Comparison of ENCODE assay signal across 20 mouse cellular contexts in the genomic region with DNA sequence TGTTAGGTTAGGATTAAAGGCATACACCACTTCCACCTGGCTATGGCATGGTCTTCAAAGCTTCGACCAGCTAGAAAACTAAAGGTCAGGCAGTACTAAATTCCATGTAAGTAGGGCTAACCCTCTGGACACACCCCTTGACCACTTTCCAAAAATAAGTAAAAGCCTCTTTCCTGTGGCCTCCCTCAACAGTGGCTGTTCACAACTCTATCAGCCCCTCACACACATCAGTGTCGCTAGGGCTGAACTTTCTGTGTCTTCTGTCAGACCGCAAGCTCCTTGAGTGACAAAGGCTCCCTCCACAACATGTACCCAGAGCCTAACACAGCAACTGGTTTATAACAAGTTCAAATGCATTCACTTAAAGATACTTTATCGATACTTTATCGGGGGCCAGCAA. TPM values are rescaled to one million over a fixed set of nuclear protein-coding genes. Genes with fewer than 3 reads are reported as not detected.
A peak's percentile ranks its signal among the peaks of the same experiment; 100 is the strongest.
DNase-seq lines count a peak whose midpoint lies in the region; ATAC-seq lines count a peak whose summit lies in the region.
"Had no signal": no experiment of that assay in that cellular context is flagged by ENCODE, and none has a peak within 500 bp of the region (broad histone marks: within the 10 kb centered on the region; RNA-seq: fewer than 3 reads in every experiment).

No protein-coding gene starts in this region.

- peak overlapping the region; percentile 71 for H3K27ac ChIP-seq in liver, embryonic 11.5 days (ENCODE audit: low read depth, low read length)
- H3K27ac ChIP-seq in liver, embryonic 15.5 days (replicated peaks) = peak overlapping the region; percentile 58; the same call in 1 of the 2 replicates
- no peak overlapping the region for H3K27ac ChIP-seq in forebrain, embryonic 14.5 days (ENCODE audit: low read depth, low read length)
- no peak overlapping the region for H3K27ac ChIP-seq in embryonic facial prominence, embryonic 10.5 days (replicated peaks)
- H3K27ac ChIP-seq: heart, adult 2 months; hindbrain, embryonic 15.5 days had no signal

- peak; percentile 72 for ATAC-seq in common myeloid progenitor, adult 5-6 weeks (replicated peaks; ENCODE audit: low read depth, poor library complexity, severe bottlenecking)
- ATAC-seq in liver, embryonic 11.5 days (replicated peaks; ENCODE audit: low FRiP score) = peak; percentile 53
- ATAC-seq in liver, embryonic 15.5 days (ENCODE audit: insufficient read depth) = no peak
- ATAC-seq in megakaryocyte-erythroid progenitor cell, adult 5-6 weeks (replicated peaks; ENCODE audit: low FRiP score, low TSS enrichment, poor library complexity, severe bottlenecking) = peak; percentile 64; the same call in 1 of the 2 replicates
- no peak for ATAC-seq in forebrain, embryonic 14.5 days
- ATAC-seq: CD4-positive, CD25-positive, alpha-beta regulatory T cell, adult 4 months; forebrain, embryonic 16.5 days had no signal

- DNase-seq in liver, embryonic 11.5 days (ENCODE audit: low spot score) = no peak
- DNase-seq in kidney, postnatal 25 days = no peak
- no peak for DNase-seq in forebrain, embryonic 14.5 days (ENCODE audit: low spot score)
- no peak for DNase-seq in embryonic facial prominence, embryonic 10.5 days (ENCODE audit: low spot score)
- DNase-seq: adrenal gland, adult 8-10 months; adrenal gland, postnatal 36 days; B cell, adult 2 months; cerebellum, adult 2 months; cerebellum, postnatal 14 days; gastrocnemius, postnatal 10 days; heart, adult 2 months; heart, postnatal 36 days had no signal

- WGBS in liver, embryonic 11.5 days = 40% methylated on average over 5 of the region's 5 CpGs
- WGBS in liver, embryonic 15.5 days (ENCODE audit: insufficient replicate concordance) = 20% methylated on average over 5 of the region's 5 CpGs
- WGBS in forebrain, embryonic 14.5 days = 86% methylated on average over 5 of the region's 5 CpGs
- WGBS in embryonic facial prominence, embryonic 10.5 days = 86% methylated on average over 5 of the region's 5 CpGs

- no peak overlapping the region for H3K9ac ChIP-seq in liver, embryonic 11.5 days (ENCODE audit: low read depth, low read length)
- no peak overlapping the region for H3K9ac ChIP-seq in liver, embryonic 15.5 days
- no peak overlapping the region for H3K9ac ChIP-seq in forebrain, embryonic 14.5 days (ENCODE audit: low read length)
- H3K9ac ChIP-seq: heart, embryonic 12.5 days; hindbrain, embryonic 15.5 days had no signal

- H3K36me3 ChIP-seq in liver, embryonic 11.5 days (ENCODE audit: control insufficient read depth, insufficient read depth, low read length) = no peaks in the 10 kb centered on the region
- H3K36me3 ChIP-seq in liver, embryonic 15.5 days (replicated peaks) = no peaks in the 10 kb centered on the region
- H3K36me3 ChIP-seq in forebrain, embryonic 14.5 days (ENCODE audit: control insufficient read depth, insufficient read depth, low read length) = no peaks in the 10 kb centered on the region
- no peaks in the 10 kb centered on the region for H3K36me3 ChIP-seq in embryonic facial prominence, embryonic 10.5 days (replicated peaks)
- H3K36me3 ChIP-seq: G1E; heart, embryonic 12.5 days; hindbrain, embryonic 15.5 days had no signal

- H3K27me3 ChIP-seq in liver, embryonic 11.5 days (replicated peaks; ENCODE audit: control insufficient read depth, insufficient read depth, low read length) = no peaks in the 10 kb centered on the region
- H3K27me3 ChIP-seq in liver, embryonic 15.5 days = no peaks in the 10 kb centered on the region
- no peaks in the 10 kb centered on the region for H3K27me3 ChIP-seq in forebrain, embryonic 14.5 days (replicated peaks; ENCODE audit: control insufficient read depth, insufficient read depth, low read length)
- H3K27me3 ChIP-seq in embryonic facial prominence, embryonic 10.5 days (replicated peaks; ENCODE audit: low read depth, poor library complexity, severe bottlenecking) = peaks cover 8% of the 10 kb centered on the region; the same call in 1 of the 2 replicates

- H3K4me3 ChIP-seq in liver, embryonic 11.5 days (ENCODE audit: low read depth, low read length) = no peak overlapping the region
- H3K4me3 ChIP-seq in liver, embryonic 15.5 days (replicated peaks) = no peak overlapping the region
- H3K4me3 ChIP-seq in forebrain, embryonic 14.5 days (ENCODE audit: low read depth, low read length) = no peak overlapping the region
- H3K4me3 ChIP-seq in embryonic facial prominence, embryonic 10.5 days = no peak overlapping the region
- H3K4me3 ChIP-seq: heart, adult 2 months; heart, embryonic 12.5 days; hindbrain, embryonic 15.5 days had no signal

- H3K4me2 ChIP-seq in liver, embryonic 11.5 days = peak overlapping the region; percentile 18
- H3K4me2 ChIP-seq in liver, embryonic 15.5 days = no peak overlapping the region
- H3K4me2 ChIP-seq in forebrain, embryonic 14.5 days (ENCODE audit: low read length) = no peak overlapping the region
- H3K4me2 ChIP-seq: heart, embryonic 12.5 days; hindbrain, embryonic 15.5 days had no signal

- H3K4me1 ChIP-seq in liver, embryonic 11.5 days (replicated peaks; ENCODE audit: control insufficient read depth, insufficient read depth, low read length) = peaks cover 28% of the 10 kb centered on the region
- peaks cover 57% of the 10 kb centered on the region for H3K4me1 ChIP-seq in liver, embryonic 15.5 days (replicated peaks)
- H3K4me1 ChIP-seq in forebrain, embryonic 14.5 days (ENCODE audit: control insufficient read depth, insufficient read depth, low read length) = no peaks in the 10 kb centered on the region
- no peaks in the 10 kb centered on the region for H3K4me1 ChIP-seq in embryonic facial prominence, embryonic 10.5 days
- H3K4me1 ChIP-seq: hindbrain, embryonic 15.5 days had no signal

- H3K9me3 ChIP-seq in liver, embryonic 11.5 days (ENCODE audit: control insufficient read depth, low read length) = no peaks in the 10 kb centered on the region
- no peaks in the 10 kb centered on the region for H3K9me3 ChIP-seq in liver, embryonic 15.5 days (replicated peaks)
- no peaks in the 10 kb centered on the region for H3K9me3 ChIP-seq in forebrain, embryonic 14.5 days (replicated peaks; ENCODE audit: control insufficient read depth, low read length)
- no peaks in the 10 kb centered on the region for H3K9me3 ChIP-seq in embryonic facial prominence, embryonic 10.5 days
- H3K9me3 ChIP-seq: G1E; heart, embryonic 12.5 days; hindbrain, embryonic 15.5 days had no signal

RNA-seq across cellular contexts. Expression of a gene that starts 5.9 kb away (rescaled TPM):
- total RNA-seq in common myeloid progenitor, adult 5-6 weeks (2017) = 1,473 and 1,687 TPM in 2 replicates
- 959 and 1,036 TPM in 2 replicates for polyA plus RNA-seq in liver, embryonic 11.5 days (2014; fragmentation: Nextera tagmentation; extraction: Ambion mirVana)
- 294 and 338 TPM in 2 replicates for polyA plus RNA-seq in liver, embryonic 15.5 days (2015; fragmentation: Nextera tagmentation; extraction: Ambion mirVana)
- total RNA-seq in megakaryocyte-erythroid progenitor cell, adult 5-6 weeks (2014; fragmentation: Nextera tagmentation) = 2,340 and 2,677 TPM in 2 replicates
- 1,622 and 1,735 TPM in 2 replicates for total RNA-seq in megakaryocyte-erythroid progenitor cell, adult 5-6 weeks (2017)
- polyA plus RNA-seq in forebrain, embryonic 14.5 days (2014; fragmentation: Nextera tagmentation; extraction: Ambion mirVana) = 455 and 505 TPM in 2 replicates
- polyA plus RNA-seq in embryonic facial prominence, embryonic 10.5 days (2016; fragmentation: Nextera tagmentation; extraction: Ambion mirVana) = 686 and 696 TPM in 2 replicates

RNA-seq across cellular contexts. Expression of a gene that starts 7.2 kb away (rescaled TPM):
- total RNA-seq in common myeloid progenitor, adult 5-6 weeks (2017) = 60.0 and 60.4 TPM in 2 replicates
- 21.5 TPM in 2 replicates for polyA plus RNA-seq in liver, embryonic 11.5 days (2014; fragmentation: Nextera tagmentation; extraction: Ambion mirVana)
- polyA plus RNA-seq in liver, embryonic 15.5 days (2015; fragmentation: Nextera tagmentation; extraction: Ambion mirVana) = 9.1 and 9.2 TPM in 2 replicates
- 38.2 and 44.4 TPM in 2 replicates for total RNA-seq in megakaryocyte-erythroid progenitor cell, adult 5-6 weeks (2014; fragmentation: Nextera tagmentation)
- 44.2 and 48.6 TPM in 2 replicates for total RNA-seq in megakaryocyte-erythroid progenitor cell, adult 5-6 weeks (2017)
- 32.1 and 33.8 TPM in 2 replicates for polyA plus RNA-seq in forebrain, embryonic 14.5 days (2014; fragmentation: Nextera tagmentation; extraction: Ambion mirVana)
- polyA plus RNA-seq in embryonic facial prominence, embryonic 10.5 days (2016; fragmentation: Nextera tagmentation; extraction: Ambion mirVana) = 25.0 and 25.4 TPM in 2 replicates

RNA-seq across cellular contexts. Expression of a gene that starts 21.6 kb away (rescaled TPM):
- total RNA-seq in common myeloid progenitor, adult 5-6 weeks (2017) = 19.1 and 20.1 TPM in 2 replicates
- 11.8 and 16.3 TPM in 2 replicates for polyA plus RNA-seq in liver, embryonic 11.5 days (2014; fragmentation: Nextera tagmentation; extraction: Ambion mirVana)
- 10.1 and 12.0 TPM in 2 replicates for polyA plus RNA-seq in liver, embryonic 15.5 days (2015; fragmentation: Nextera tagmentation; extraction: Ambion mirVana)
- total RNA-seq in megakaryocyte-erythroid progenitor cell, adult 5-6 weeks (2014; fragmentation: Nextera tagmentation) = 53.9 and 71.9 TPM in 2 replicates
- 10.1 and 25.7 TPM in 2 replicates for total RNA-seq in megakaryocyte-erythroid progenitor cell, adult 5-6 weeks (2017)
- polyA plus RNA-seq in forebrain, embryonic 14.5 days (2014; fragmentation: Nextera tagmentation; extraction: Ambion mirVana) = 15.8 and 22.0 TPM in 2 replicates
- 4.4 and 5.0 TPM in 2 replicates for polyA plus RNA-seq in embryonic facial prominence, embryonic 10.5 days (2016; fragmentation: Nextera tagmentation; extraction: Ambion mirVana)

Comparison
In these comparisons a context has a peak if more than half of its experiments do, and no peak if none do; other contexts are left out.
1. ATAC-seq: peak in common myeloid progenitor, adult 5-6 weeks (single experiment), liver, embryonic 11.5 days (single experiment) and megakaryocyte-erythroid progenitor cell, adult 5-6 weeks (single experiment); none in liver, embryonic 15.5 days (single experiment) and forebrain, embryonic 14.5 days (single experiment).
2. H3K27ac ChIP-seq: peak in liver, embryonic 11.5 days (single experiment) and liver, embryonic 15.5 days (single experiment); none in forebrain, embryonic 14.5 days (single experiment) and embryonic facial prominence, embryonic 10.5 days (single experiment).